Mouse (Mus musculus) cerebellum, adult 2 months (tissue): ENCODE results near the gene Tstd2.

Source experiments
- CTCF ChIP-seq: fragments of 200-500 bp; IDR thresholded peaks from 2 replicates; pipeline ENCODE4 v1.5.1; 2011; ENCODE audit warnings: low read depth, mild to moderate bottlenecking, control low read depth, low read length, moderate library complexity, borderline replicate concordance; ENCODE audit not compliant: insufficient read depth
- POLR2A ChIP-seq: fragments of 200-500 bp; IDR thresholded peaks from 2 replicates; pipeline ENCODE4 v1.6.1; 2011; ENCODE audit warnings: low read length, control low read depth, borderline replicate concordance; ENCODE audit not compliant: insufficient read depth

GRCm38 (mm10) chr4:46123358-46123757 lies 15.1 kb downstream of the Tstd2 start:
- no peak for TF ChIP-seq CTCF
- no peak for TF ChIP-seq POLR2A
